Mouse (Mus musculus) subcutaneous adipose tissue, adult 2 months (tissue): Measurements from ENCODE around the gene Ttc34. TPM values are rescaled to one million over a fixed set of nuclear protein-coding genes. Genes with fewer than 3 reads are reported as not detected.

ENCODE experiments used
- polyA plus RNA-seq: library from polyadenylated mRNA; depleted of rRNA; stranded (reverse); fragments of >200 nt; gene quantifications from 2 replicates; pipeline ENCODE4 v1.2.3, GENCODE M21; 2012; ENCODE audit warnings: low replicate concordance; rRNA removed

The Ttc34 gene
- polyA plus RNA-seq: 0.14 TPM in 1 of 2 replicates, not detected in the other

DNA sequence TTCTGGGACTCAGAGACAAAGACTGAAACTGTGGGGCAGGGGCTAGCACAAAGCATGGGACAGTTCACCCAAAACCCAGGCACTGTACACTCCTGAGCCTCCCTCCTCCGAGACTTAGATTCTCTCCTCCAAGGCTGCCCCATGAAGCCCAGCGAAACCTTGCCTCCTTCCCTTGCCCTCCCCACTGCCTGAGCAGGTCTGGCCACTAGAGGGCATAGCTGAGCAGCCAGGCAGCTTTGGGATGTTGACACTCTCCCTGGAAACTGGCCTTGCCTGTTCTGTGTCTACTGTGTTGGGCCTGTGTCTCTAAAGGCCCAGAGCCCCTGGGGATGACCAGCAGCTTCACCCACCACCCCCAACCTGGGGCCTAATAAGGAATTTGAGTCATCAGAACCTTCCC, at the start of gene Ttc34:
Ttc34 (plus strand) TSS at position 290 of the 400 bp plus-strand sequence.

DNA sequence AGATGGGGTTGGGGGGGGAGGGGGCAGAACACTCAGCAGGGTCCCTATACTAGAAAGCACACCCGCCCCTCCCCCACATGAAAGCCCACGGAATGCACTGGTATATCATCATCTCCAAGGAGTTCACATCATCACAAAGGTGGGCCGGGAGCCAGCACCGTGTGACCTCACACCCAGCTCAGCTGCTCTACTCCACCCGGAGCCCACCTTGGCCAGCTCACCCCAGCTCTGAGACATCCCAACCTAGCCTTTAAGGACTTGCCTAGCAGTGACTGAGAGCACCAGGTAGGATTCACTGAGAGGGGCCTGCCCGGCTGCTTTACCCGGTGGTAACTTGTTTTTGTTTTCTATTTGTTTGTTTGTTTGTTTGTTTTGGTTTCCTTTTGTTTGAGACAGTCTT, 32.2 kb downstream of the Ttc34 start, which contains the start of gene Mmel1:
Mmel1 (plus strand) TSS at position 146 of the 400 bp plus-strand sequence.

DNA sequence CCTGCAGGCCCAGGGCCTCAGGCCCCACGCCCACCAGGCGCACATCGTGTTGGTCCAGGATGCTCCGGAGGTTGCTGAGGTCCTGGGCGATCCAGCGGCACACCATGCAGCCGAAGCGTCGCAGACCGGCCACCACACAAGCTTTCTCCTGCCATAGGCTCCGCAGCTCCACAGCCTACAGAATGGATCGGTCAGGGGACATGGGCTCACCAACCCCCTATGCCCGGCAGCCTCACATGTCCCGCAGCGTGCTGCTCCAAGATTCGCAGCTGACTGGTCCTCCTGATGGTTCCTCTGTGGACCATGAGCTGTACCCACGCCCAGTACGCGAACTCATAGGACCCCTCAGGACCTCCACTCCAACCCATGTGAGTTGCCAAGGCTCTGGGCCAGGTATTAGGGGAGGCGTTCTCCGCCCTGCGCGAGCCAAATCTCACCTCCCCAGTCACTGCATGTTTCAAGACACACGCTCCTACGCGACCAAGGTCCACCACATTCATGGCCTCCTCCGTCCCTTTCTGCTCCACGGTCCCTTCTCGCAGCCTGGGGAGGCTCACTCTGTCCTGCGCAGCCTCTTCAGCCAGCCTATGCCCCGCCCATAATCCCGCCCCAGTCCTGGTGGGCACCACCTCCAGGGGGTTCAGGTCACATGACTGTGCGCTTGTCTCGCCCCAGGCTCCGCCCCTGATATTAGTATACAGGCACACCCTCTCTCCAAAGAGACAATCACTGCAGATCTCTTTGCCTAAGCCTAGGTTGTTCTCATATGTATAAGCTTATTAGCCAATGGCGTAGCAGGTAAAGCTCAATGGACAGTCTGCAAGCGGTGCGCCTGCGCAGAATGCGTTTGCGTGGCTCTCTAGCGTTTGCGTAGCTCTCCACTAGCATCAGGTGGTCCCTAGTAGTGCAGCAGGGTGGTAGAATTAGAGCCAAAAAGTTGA, 61.5 kb downstream of the Ttc34 start, which contains the start of gene Fam213b:
Fam213b (minus strand) TSS at position 630 of the 941 bp plus-strand sequence.

Other genes with a start within 250 kb of the Ttc34 start
- 8.7 and 9.0 TPM in 2 replicates for gene Prdm16, start 200.6 kb upstream of the Ttc34 start, polyA plus RNA-seq
- not detected in 2 replicates for gene Actrt2, start 169.6 kb upstream of the Ttc34 start, polyA plus RNA-seq
- gene Mmel1, start 32.1 kb downstream of the Ttc34 start, polyA plus RNA-seq: 0.13 TPM in 1 of 2 replicates, not detected in the other
- 46.8 and 245 TPM in 2 replicates for gene Fam213b, start 61.7 kb downstream of the Ttc34 start, polyA plus RNA-seq
- gene Tnfrsf14, start 91.1 kb downstream of the Ttc34 start, polyA plus RNA-seq: 28.7 and 46.5 TPM in 2 replicates
- 0.20 TPM in 1 of 2 replicates, not detected in the other for gene Hes5, start 123.5 kb downstream of the Ttc34 start, polyA plus RNA-seq
- 39.2 and 64.0 TPM in 2 replicates for gene Pank4, start 126.7 kb downstream of the Ttc34 start, polyA plus RNA-seq
- 2.6 and 10.7 TPM in 2 replicates for gene Plch2, start 219.3 kb downstream of the Ttc34 start, polyA plus RNA-seq
- 20.0 and 21.4 TPM in 2 replicates for gene Pex10, start 229.6 kb downstream of the Ttc34 start, polyA plus RNA-seq
- 97.9 and 103 TPM in 2 replicates for gene Rer1, start 248.9 kb downstream of the Ttc34 start, polyA plus RNA-seq
- gene Morn1, start 249.1 kb downstream of the Ttc34 start, polyA plus RNA-seq: 3.7 and 10.4 TPM in 2 replicates